Mouse (Mus musculus) intestine, embryonic 16.5 days (tissue): ENCODE results near the gene Gm17349. TPM values are rescaled to one million over a fixed set of nuclear protein-coding genes. Genes with fewer than 3 reads are reported as not detected.
A peak's percentile ranks its signal among the peaks of the same experiment; 100 is the strongest.

Source experiments
- ATAC-seq: fragments of 200-750 bp; cut with Nextera tagmentation; 2 replicates; pipeline ENCODE4 v1.8.0; 2017; ENCODE audit warnings: moderate TSS enrichment, moderate library complexity
- H3K27ac ChIP-seq: fragments of 300-500 bp; sonication (generic); 2 replicates; pipeline ENCODE4 v1.5.1; 2014; ENCODE audit warnings: mild to moderate bottlenecking, low read length
- H3K27me3 ChIP-seq: fragments of 300-500 bp; sonication (generic); replicated peaks from 2 replicates; pipeline ENCODE4 v1.6.1; 2014; ENCODE audit warnings: low read length, control low read depth, mixed read lengths; ENCODE audit not compliant: control insufficient read depth, insufficient read depth
- H3K36me3 ChIP-seq: fragments of 300-500 bp; sonication (generic); 2 replicates; pipeline ENCODE4 v1.6.1; 2014; ENCODE audit warnings: low read length, control low read depth; ENCODE audit not compliant: control insufficient read depth, insufficient read depth
- H3K4me1 ChIP-seq: fragments of 300-500 bp; sonication (generic); 2 replicates; pipeline ENCODE4 v1.6.1; 2014; ENCODE audit warnings: low read length, control low read depth, mixed read lengths; ENCODE audit not compliant: control insufficient read depth, insufficient read depth
- H3K4me2 ChIP-seq: fragments of 300-500 bp; sonication (generic); 2 replicates; pipeline ENCODE4 v1.6.1; 2014; ENCODE audit warnings: low read depth, low read length, control low read depth
- H3K4me3 ChIP-seq: fragments of 300-500 bp; sonication (generic); 2 replicates; pipeline ENCODE4 v1.5.1; 2014; ENCODE audit warnings: mild to moderate bottlenecking, low read length
- H3K9ac ChIP-seq: fragments of 300-500 bp; sonication (generic); 2 replicates; pipeline ENCODE4 v1.6.1; 2014; ENCODE audit warnings: low read depth, low read length
- H3K9me3 ChIP-seq: fragments of 300-500 bp; sonication (generic); 2 replicates; pipeline ENCODE4 v1.6.1; 2016; ENCODE audit warnings: low read length, control low read depth; ENCODE audit not compliant: control insufficient read depth
- WGBS: fragments of 180-500 bp; shearing (Covaris S2); extraction: QIAGEN DNeasy Blood & Tissue Kit; methylation state at CpG from one replicate; pipeline ENCODE4 v1.1.7; 2014; 5-methylcytosine and 5-hydroxymethylcytosine counted together
- polyA plus RNA-seq: library from polyadenylated mRNA; unstranded; fragments of >200 nt; fragmentation: Nextera tagmentation; extraction: Ambion mirVana; gene quantifications from 2 replicates; pipeline ENCODE4 v1.2.1, GENCODE M21; 2015

Gm17349 gene
- polyA plus RNA-seq, 1 experiment from 2014 or later = not detected

- no peak overlapping the region for H3K9ac ChIP-seq
- no peak overlapping the region for H3K27ac ChIP-seq
- ATAC-seq = no peak
- H3K9me3 ChIP-seq = no peaks in the 10 kb centered on the region
- WGBS = 73% methylated on average over 4 of the region's 4 CpGs
- H3K27me3 ChIP-seq = no peaks in the 10 kb centered on the region
- H3K4me2 ChIP-seq = no peak overlapping the region
- H3K4me1 ChIP-seq = peaks cover 25% of the 10 kb centered on the region
- H3K4me3 ChIP-seq = no peak overlapping the region
- H3K36me3 ChIP-seq = peaks cover 20% of the 10 kb centered on the region
Measured at GRCm38 (mm10) chr15:99714206-99714605, 8.9 kb upstream of the Gm17349 start.

GRCm38 (mm10) chr15:99713569-99713968, 8.3 kb upstream of the Gm17349 start:
- Histone ChIP-seq H3K9ac (no peak overlapping the region), H3K36me3 (peaks cover 20% of the 10 kb centered on the region), H3K4me1 (peaks cover 25% of the 10 kb centered on the region), H3K4me2 (no peak overlapping the region), H3K4me3 (no peak overlapping the region), H3K27me3 (no peaks in the 10 kb centered on the region), H3K27ac (no peak overlapping the region), H3K9me3 (no peaks in the 10 kb centered on the region)
- 85% methylated on average over 3 of the region's 3 CpGs for WGBS
- ATAC-seq = no peak

GRCm38 (mm10) chr15:99712666-99713559, 7.6 kb upstream of the Gm17349 start:
- Histone ChIP-seq H3K27me3 (no peaks in the 10 kb centered on the region), H3K4me3 (no peak overlapping the region), H3K9me3 (no peaks in the 10 kb centered on the region), H3K36me3 (peaks cover 25% of the 10 kb centered on the region), H3K9ac (peak overlapping the region; percentile 25; the same call in 1 of the 2 replicates), H3K4me1 (peaks cover 21% of the 10 kb centered on the region), H3K4me2 (no peak overlapping the region), H3K27ac (no peak overlapping the region; the same call in 1 of the 2 replicates)
- WGBS = 72% methylated on average over 13 of the region's 13 CpGs
- 0 out of 2 replicates have a peak, but pooled peaks have one; percentile 5 for ATAC-seq

- peaks cover 16% of the 10 kb centered on the region for H3K4me1 ChIP-seq
- no peaks in the 10 kb centered on the region for H3K27me3 ChIP-seq
- H3K36me3 ChIP-seq = peaks cover 34% of the 10 kb centered on the region
- WGBS = 53% methylated on average over 3 of the region's 3 CpGs
- no peak overlapping the region for H3K27ac ChIP-seq
- no peaks in the 10 kb centered on the region for H3K9me3 ChIP-seq
- no peak for ATAC-seq
- no peak overlapping the region for H3K9ac ChIP-seq
- H3K4me2 ChIP-seq = no peak overlapping the region
- H3K4me3 ChIP-seq = no peak overlapping the region
Measured at GRCm38 (mm10) chr15:99711491-99711890, 6.2 kb upstream of the Gm17349 start.

GRCm38 (mm10) chr15:99710221-99711190, 5.2 kb upstream of the Gm17349 start:
- H3K36me3 ChIP-seq = peaks cover 34% of the 10 kb centered on the region
- peaks cover 7% of the 10 kb centered on the region; the same call in 1 of the 2 replicates for H3K4me1 ChIP-seq
- ATAC-seq = no peak
- 89% methylated on average over 10 of the region's 10 CpGs for WGBS
- no peaks in the 10 kb centered on the region for H3K27me3 ChIP-seq
- no peak overlapping the region for H3K27ac ChIP-seq
- no peaks in the 10 kb centered on the region for H3K9me3 ChIP-seq
- H3K4me2 ChIP-seq = no peak overlapping the region
- no peak overlapping the region for H3K4me3 ChIP-seq
- H3K9ac ChIP-seq = no peak overlapping the region

- ATAC-seq = no peak
- 94% methylated on average over 13 of the region's 13 CpGs for WGBS
- Histone ChIP-seq H3K4me2 (no peak overlapping the region), H3K9ac (no peak overlapping the region), H3K4me1 (peaks cover 22% of the 10 kb centered on the region), H3K36me3 (peaks cover 30% of the 10 kb centered on the region), H3K4me3 (no peak overlapping the region), H3K27me3 (no peaks in the 10 kb centered on the region), H3K9me3 (no peaks in the 10 kb centered on the region), H3K27ac (no peak overlapping the region)
Measured at GRCm38 (mm10) chr15:99708176-99708575, 2.9 kb upstream of the Gm17349 start.

- ATAC-seq = no peak
- Histone ChIP-seq H3K9me3 (no peaks in the 10 kb centered on the region), H3K4me3 (no peak overlapping the region), H3K4me2 (0 out of 2 replicates have a peak overlapping the region, but pooled peaks have one; percentile 35), H3K27ac (peak overlapping the region; percentile 73), H3K36me3 (peaks cover 18% of the 10 kb centered on the region), H3K27me3 (no peaks in the 10 kb centered on the region), H3K4me1 (peaks cover 35% of the 10 kb centered on the region), H3K9ac (peak overlapping the region; percentile 49; the same call in 1 of the 2 replicates)
- WGBS = 63% methylated on average over 7 of the region's 7 CpGs
Measured at GRCm38 (mm10) chr15:99704881-99705280, 409 bp downstream of the Gm17349 start.

GRCm38 (mm10) chr15:99704041-99704681, 1.1 kb downstream of the Gm17349 start:
- H3K4me3 ChIP-seq = peak overlapping the region; percentile 15
- no peak for ATAC-seq
- WGBS = 46% methylated on average over 23 of the region's 23 CpGs
- peak overlapping the region; percentile 35 for H3K4me2 ChIP-seq
- peaks cover 35% of the 10 kb centered on the region for H3K4me1 ChIP-seq
- H3K27ac ChIP-seq = peak overlapping the region; percentile 73
- H3K36me3 ChIP-seq = peaks cover 16% of the 10 kb centered on the region
- H3K27me3 ChIP-seq = no peaks in the 10 kb centered on the region
- H3K9ac ChIP-seq = peak overlapping the region; percentile 49
- H3K9me3 ChIP-seq = no peaks in the 10 kb centered on the region
